ENCODE assay signal across 8 mouse cellular contexts in the genomic region with DNA sequence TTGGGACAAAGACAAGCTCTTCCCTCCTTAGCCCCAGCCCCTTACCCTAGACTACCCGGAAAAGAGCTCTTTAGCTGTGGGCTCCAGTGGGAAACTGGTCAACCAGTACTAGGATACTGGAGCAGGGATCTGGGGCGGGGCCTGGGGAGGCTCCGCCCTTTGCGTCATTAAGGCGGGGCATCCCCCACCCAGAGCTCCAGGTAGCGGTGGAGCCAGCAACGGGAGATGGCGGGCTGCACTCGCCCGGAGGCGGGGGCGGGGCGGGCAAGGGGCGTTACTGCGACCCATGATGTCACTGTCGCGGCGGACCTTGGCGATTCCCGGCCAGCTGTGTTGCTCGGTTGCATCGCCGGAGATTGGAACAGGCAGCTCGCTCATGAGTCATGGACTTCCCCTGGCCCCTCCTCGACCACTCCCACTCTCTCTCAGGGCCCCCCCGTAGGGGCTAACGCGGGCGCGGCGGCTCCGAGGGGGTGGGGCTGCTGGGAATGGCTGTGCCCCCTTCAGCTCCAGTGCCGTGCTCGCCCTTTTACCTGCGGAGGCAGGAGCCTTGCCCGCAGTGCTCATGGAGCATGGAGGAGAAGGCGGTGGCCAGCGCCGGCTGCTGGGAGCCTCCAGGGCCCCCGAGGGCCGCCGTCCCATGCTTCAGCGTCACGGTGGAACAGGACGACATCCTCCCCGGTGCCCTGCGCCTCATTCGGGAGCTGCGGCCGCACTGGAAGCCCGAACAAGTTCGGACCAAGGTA. TPM values are rescaled to one million over a fixed set of nuclear protein-coding genes. Genes with fewer than 3 reads are reported as not detected.
DNase-seq lines count a peak whose midpoint lies in the region; ATAC-seq lines count a peak whose summit lies in the region.

A gene (plus strand): TSS at position 297 of the 746 bp plus-strand sequence.

- peaks cover 68% of the 10 kb centered on the region for H3K27me3 ChIP-seq in heart, embryonic 13.5 days (replicated peaks)
- H3K27me3 ChIP-seq in liver, embryonic 13.5 days, result peaks cover 55% of the 10 kb centered on the region
- H3K27me3 ChIP-seq in neural tube, embryonic 11.5 days (ENCODE audit: control insufficient read depth, insufficient read depth, low read length), result peaks cover 17% of the 10 kb centered on the region

- no peak within 1 kb of the TSS for H3K27ac ChIP-seq in heart, embryonic 13.5 days (replicated peaks)
- peak within 1 kb of the TSS; percentile 36; the same call in 1 of the 2 replicates for H3K27ac ChIP-seq in liver, embryonic 13.5 days
- H3K27ac ChIP-seq in neural tube, embryonic 11.5 days (ENCODE audit: low read depth, low read length), result no peak within 1 kb of the TSS

- 1% methylated on average over 52 of the region's 52 CpGs for WGBS in heart, embryonic 13.5 days
- whole genome bisulfite sequencing in liver, embryonic 13.5 days (ENCODE audit: insufficient replicate concordance), result under 1% methylated on average over 52 of the region's 52 CpGs
- 1% methylated on average over 36 of the region's 52 CpGs for WGBS in neural tube, embryonic 11.5 days

- H3K9ac ChIP-seq in heart, embryonic 13.5 days, result peak within 1 kb of the TSS; percentile 71
- peak within 1 kb of the TSS; percentile 52 for H3K9ac ChIP-seq in liver, embryonic 13.5 days
- peak within 1 kb of the TSS; percentile 66 for H3K9ac ChIP-seq in neural tube, embryonic 11.5 days (ENCODE audit: low read length)

- H3K4me2 ChIP-seq in heart, embryonic 13.5 days, result peak within 1 kb of the TSS; percentile 88
- peak within 1 kb of the TSS; percentile 66 for H3K4me2 ChIP-seq in liver, embryonic 13.5 days
- peak within 1 kb of the TSS; percentile 98 for H3K4me2 ChIP-seq in neural tube, embryonic 11.5 days (ENCODE audit: low read depth)

- no peaks in the 10 kb centered on the region for H3K36me3 ChIP-seq in heart, embryonic 13.5 days
- no peaks in the 10 kb centered on the region for H3K36me3 ChIP-seq in liver, embryonic 13.5 days
- no peaks in the 10 kb centered on the region for H3K36me3 ChIP-seq in neural tube, embryonic 11.5 days (ENCODE audit: control insufficient read depth, insufficient read depth, low read length)

- ATAC-seq in heart, embryonic 13.5 days (ENCODE audit: extremely low read depth, insufficient number of reproducible peaks, low FRiP score, low TSS enrichment), result peak; percentile 53; the same call in 1 of the 2 replicates
- peak; percentile 56 for ATAC-seq in liver, embryonic 13.5 days (ENCODE audit: low read depth)
- ATAC-seq in neural tube, embryonic 11.5 days (ENCODE audit: insufficient read depth, low FRiP score, low TSS enrichment), result peak; percentile 69

- H3K9me3 ChIP-seq in heart, embryonic 13.5 days, result no peaks in the 10 kb centered on the region
- H3K9me3 ChIP-seq in liver, embryonic 13.5 days (replicated peaks), result no peaks in the 10 kb centered on the region
- H3K9me3 ChIP-seq in neural tube, embryonic 11.5 days (ENCODE audit: control insufficient read depth, low read length), result no peaks in the 10 kb centered on the region

- DNase-seq in spleen, adult 12 weeks (ENCODE audit: low spot score), result peak; percentile 34
- DNase-seq in spleen, postnatal 14 days (ENCODE audit: low spot score in 2 of 2), result no peak
- DNase-seq in fibroblast of lung, adult 2 months (ENCODE audit: low read depth), result peak; percentile 10
- DNase-seq in kidney, postnatal 10 days, result peak; percentile 91
- peak; percentile 65 for DNase-seq in liver, embryonic 13.5 days
- peak; percentile 84 for DNase-seq in neural tube, embryonic 11.5 days (ENCODE audit: low spot score)
- DNase-seq in testis, postnatal 14 days (ENCODE audit: low spot score), result peak; percentile 88

- peaks cover 38% of the 10 kb centered on the region for H3K4me1 ChIP-seq in heart, embryonic 13.5 days
- H3K4me1 ChIP-seq in liver, embryonic 13.5 days (replicated peaks), result peaks cover 40% of the 10 kb centered on the region
- H3K4me1 ChIP-seq in neural tube, embryonic 11.5 days (ENCODE audit: control insufficient read depth, insufficient read depth, low read length), result peaks cover 11% of the 10 kb centered on the region; the same call in 1 of the 2 replicates

- peak within 1 kb of the TSS; percentile 61 for H3K4me3 ChIP-seq in heart, embryonic 13.5 days
- peak within 1 kb of the TSS; percentile 55 for H3K4me3 ChIP-seq in liver, embryonic 13.5 days (replicated peaks)
- peak within 1 kb of the TSS; percentile 65 for H3K4me3 ChIP-seq in neural tube, embryonic 11.5 days (ENCODE audit: low read depth, low read length)

RNA-seq across cellular contexts. Expression of the gene that starts here (rescaled TPM):
- polyA plus RNA-seq in heart, embryonic 13.5 days (2015; fragmentation: Nextera tagmentation; extraction: Ambion mirVana), result 1.5 and 1.6 TPM in 2 replicates
- polyA plus RNA-seq in liver, embryonic 13.5 days (2015; fragmentation: Nextera tagmentation; extraction: Ambion mirVana), result 4.3 and 4.8 TPM in 2 replicates
- polyA plus RNA-seq in neural tube, embryonic 11.5 days (2014; fragmentation: Nextera tagmentation; extraction: Ambion mirVana), result 1.9 and 3.0 TPM in 2 replicates

Comparison
In these comparisons a context has a peak if more than half of its experiments do, and no peak if none do; other contexts are left out.
1. DNase-seq: peak in spleen, adult 12 weeks (single experiment), fibroblast of lung, adult 2 months (single experiment), kidney, postnatal 10 days (single experiment), liver, embryonic 13.5 days (single experiment), neural tube, embryonic 11.5 days (single experiment) and testis, postnatal 14 days (single experiment); none in spleen, postnatal 14 days (0 of 2).
2. Peak in every context shown above with its lines, with median percentiles within 50 percentile points of each other: ATAC-seq, H3K4me2 ChIP-seq, H3K4me3 ChIP-seq and H3K9ac ChIP-seq.